Mouse (Mus musculus) Muller cell, postnatal 12 days (primary cell): Measurements from ENCODE around the gene Klf12.
A peak's percentile ranks its signal among the peaks of the same experiment; 100 is the strongest.

Source experiments
- DNase-seq: peaks from one replicate; pipeline ENCODE4 v3.0.0-alpha.2; 2015; ENCODE audit errors: inconsistent ontology term

The Klf12 gene

DNA sequence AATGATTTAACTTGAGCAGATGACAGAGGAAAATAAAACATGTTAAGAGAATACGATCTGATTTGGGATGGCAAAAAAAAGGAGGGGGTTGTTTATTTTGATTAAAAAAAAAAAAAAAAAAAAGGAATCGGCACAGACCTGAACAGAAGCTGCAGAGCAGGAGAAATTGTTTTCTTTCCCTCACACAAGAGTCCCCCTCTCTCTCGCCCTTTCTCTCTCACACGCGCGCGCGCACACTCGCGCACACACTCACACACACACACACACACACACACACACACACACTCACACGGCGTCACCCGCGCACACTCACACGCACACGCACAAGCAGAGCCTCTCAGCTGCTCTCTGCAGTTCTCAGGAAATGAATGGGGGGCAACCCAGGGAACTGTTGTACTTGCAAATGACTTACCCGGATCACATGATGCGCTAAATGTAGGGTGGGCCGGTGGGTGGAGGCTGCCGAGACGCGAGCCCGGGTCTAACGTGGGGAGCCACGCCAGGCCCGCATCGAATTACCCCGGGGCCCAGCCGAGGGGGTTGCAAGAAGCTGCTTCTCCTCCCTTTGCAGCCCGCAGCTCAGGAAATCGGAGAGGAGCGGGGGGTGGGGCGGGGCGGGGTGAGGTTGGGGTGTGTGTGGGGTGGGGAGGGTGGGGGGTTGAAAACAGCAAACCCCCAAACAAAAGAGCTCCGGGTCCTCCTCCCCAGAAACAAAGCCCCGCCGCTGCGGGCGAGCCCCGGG is at the start of gene Klf12:
TSS of gene Klf12 (minus strand) at position 561 of the 742 bp plus-strand sequence.
- DNase-seq: peak; percentile 78

DNA sequence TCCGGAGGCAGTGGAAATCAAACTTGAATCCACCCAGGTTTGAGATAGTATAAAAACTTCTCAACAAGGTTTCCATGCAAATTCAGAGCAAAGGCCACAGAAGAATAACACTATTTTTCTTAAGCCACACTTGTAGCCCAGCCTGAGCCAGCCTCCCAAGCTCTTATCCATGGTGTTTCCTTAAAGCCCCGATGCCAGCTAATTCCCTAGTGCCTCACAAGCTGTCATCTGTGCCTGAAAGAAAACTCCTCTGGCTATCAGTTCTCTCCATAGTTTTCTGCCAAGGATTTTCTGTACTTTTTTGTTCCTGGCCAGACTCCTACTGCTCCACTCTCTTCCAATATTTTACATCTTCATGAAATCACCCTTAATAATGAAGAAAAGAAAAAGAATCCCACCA is 48.9 kb upstream of the Klf12 start:
- DNase-seq: no peak

DNA sequence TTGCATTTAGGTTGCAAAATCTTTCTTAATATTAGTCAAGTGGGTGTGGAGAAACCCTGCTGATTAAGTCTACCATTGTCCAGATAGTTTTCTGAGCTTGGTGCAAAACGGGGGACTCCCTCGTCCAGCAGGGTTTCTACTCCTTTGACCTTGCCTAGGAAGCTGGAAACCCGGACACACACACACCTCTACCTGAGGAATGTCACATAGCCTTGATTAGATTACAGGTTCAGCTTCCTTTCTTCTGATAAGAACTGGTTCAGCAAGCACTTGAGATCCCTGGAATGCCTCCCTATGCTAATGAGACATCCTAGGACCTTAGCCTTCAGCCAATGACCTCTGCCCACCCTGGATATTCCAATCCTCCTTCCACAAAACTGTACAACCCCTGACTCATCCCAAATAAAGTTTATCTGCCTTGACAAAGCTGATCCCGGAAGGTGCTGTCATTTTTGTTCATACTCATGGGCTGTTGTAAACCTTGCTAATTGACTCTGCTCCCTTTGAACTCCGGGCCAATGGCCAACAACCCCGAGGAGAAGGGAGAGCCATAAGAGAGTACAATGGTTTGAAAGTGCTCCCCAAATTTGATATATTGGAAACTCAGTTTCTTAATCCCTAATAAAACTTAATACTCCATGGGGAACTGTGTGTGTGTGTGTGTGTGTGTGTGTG is 44.3 kb upstream of the Klf12 start:
- DNase-seq: peak; percentile 40

DNA sequence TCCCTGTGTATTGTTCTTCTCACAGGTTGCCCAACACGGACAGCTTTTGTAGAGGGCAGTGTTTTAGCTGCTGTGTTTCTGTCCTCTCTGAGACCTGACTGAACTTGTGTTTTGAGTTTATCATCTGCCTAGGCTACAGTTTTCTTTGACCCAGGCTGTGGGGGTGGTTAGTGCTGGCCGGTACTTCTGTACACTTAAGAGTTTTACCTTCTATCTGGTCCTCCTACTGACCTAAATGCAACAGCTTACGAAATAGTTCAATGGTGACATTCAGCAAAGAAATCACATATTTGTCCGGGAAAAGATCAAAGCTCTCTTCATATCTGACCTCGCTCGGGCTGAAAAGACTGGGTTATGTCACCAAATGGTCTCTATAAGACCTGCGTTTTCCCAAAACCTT is 39.8 kb upstream of the Klf12 start:
- DNase-seq: no peak

DNA sequence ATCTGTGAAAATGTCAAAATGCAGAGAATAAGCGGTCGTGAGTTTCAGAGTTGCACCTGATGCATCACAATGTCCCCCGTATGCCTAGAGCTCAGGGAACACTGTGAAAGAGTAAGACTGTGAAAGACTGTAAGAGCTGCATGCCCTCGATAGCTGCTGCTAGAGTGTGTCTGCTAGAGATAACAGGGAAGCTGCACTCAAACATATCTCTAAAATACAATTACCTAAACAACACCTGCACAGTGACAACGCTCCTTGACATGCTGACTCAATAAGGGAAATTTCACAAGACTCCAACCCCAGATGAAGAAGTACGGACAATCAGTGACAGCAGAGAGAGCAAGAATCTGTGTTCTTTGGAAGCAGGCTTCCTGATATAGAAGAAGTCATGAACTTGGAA is 37.5 kb upstream of the Klf12 start:
- DNase-seq: no peak

DNA sequence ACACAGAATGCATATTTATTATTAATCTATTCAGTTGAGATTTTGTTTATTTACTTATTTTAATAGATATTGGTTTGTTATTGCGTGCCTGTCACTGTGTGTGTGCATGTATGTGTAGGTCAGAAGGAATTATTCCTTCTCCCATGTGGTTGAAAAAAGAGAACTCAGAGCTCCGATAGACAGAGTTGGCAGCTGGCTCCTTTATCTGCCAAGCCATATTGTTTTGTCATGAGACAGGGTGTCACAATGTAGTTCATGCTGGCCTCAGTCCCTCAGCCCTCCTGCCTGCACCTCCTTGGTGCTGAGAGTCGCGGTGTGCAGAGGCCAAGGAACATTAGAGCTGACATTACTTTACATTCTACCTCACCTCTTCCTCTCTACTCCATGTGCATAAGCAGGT is 32.3 kb upstream of the Klf12 start:
- DNase-seq: no peak

DNA sequence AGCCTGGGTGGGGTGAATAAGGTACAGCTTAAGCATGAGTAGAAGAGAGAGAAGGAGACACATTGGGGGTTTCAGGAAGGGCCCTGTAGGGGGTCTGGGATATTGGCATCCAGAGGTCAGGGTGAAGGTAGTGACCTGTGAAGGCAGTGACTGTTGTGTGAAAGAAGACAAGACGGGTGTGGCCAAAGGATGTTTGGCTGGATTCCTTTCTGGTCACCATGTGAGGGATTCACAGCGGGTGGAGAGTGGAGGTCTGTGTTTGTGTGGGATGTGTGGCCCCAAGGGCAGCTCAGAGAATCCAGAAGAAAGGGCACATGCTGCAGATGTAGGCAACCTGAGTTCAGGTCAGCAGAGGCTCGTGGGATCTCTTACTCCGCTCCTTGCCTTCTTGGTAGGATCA is 29.6 kb upstream of the Klf12 start:
- DNase-seq: no peak

DNA sequence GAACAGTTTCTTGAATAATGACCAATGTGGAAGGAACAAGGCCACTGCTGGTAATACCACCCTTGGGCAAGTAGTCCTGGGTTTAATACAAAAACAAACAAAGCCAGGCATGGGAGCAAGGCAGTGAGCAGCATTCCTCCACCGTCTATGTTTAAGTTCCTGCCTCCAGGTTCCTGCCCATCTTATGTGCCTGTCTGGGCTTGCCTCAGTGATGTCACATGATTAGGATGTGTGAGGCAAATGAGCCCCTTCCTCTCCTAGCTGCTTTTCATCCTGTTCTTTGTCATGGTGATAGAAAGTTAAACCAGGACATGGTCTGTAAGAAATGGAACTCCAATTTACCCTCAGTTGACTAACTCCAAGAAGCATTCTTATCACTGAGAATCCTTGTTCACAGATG is 16.4 kb upstream of the Klf12 start:
- no peak for DNase-seq

DNA sequence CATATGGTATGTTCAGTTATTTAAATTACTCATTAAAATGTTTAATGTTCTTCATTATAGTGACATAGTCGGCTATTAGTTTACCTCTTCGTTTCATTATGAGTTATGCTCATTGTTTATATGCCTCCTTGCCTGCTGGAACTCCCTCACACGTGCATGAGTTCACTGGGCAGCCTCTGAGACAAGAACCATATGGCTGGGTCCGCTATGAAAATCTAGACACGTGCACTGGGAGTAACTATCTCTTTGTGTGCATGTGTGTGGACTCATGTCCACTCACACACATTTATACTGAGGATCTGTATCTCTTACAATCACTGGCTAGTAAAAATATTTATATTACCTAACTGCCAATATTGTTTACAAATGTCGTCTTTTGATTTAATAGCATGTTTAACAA is 14.4 kb upstream of the Klf12 start:
- no peak for DNase-seq

DNA sequence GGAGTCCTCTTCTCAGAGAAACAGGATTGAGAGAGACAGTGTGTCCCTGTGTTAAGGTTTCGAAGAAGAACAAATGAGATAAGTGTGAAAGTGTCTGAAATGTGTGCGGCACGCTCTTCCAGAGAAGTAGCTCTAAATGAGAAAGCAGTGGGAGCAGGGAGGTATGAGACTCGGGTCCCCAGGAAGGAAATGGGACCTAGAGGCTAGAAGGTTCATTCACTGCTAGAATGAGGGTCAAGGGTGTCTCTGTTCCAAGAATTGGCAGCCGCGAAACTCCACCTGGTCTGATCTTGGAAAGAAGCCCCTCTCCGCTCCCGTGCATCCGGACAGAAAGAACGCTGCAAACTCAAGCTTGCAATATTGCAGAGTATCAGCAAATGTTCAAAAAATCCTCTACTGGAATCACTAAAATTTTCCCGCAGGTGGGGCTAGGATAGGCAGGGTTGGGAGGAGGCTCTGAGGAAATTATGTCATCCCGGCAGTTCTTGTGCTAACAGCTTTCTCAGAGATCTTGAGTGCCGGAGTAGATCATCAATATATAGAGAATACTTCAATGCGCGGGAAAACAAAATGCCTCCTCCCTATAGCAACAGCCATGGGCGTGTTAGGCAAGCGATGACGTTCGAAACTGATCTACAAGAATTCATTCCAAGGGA is 2.2 kb upstream of the Klf12 start:
- no peak for DNase-seq

DNA sequence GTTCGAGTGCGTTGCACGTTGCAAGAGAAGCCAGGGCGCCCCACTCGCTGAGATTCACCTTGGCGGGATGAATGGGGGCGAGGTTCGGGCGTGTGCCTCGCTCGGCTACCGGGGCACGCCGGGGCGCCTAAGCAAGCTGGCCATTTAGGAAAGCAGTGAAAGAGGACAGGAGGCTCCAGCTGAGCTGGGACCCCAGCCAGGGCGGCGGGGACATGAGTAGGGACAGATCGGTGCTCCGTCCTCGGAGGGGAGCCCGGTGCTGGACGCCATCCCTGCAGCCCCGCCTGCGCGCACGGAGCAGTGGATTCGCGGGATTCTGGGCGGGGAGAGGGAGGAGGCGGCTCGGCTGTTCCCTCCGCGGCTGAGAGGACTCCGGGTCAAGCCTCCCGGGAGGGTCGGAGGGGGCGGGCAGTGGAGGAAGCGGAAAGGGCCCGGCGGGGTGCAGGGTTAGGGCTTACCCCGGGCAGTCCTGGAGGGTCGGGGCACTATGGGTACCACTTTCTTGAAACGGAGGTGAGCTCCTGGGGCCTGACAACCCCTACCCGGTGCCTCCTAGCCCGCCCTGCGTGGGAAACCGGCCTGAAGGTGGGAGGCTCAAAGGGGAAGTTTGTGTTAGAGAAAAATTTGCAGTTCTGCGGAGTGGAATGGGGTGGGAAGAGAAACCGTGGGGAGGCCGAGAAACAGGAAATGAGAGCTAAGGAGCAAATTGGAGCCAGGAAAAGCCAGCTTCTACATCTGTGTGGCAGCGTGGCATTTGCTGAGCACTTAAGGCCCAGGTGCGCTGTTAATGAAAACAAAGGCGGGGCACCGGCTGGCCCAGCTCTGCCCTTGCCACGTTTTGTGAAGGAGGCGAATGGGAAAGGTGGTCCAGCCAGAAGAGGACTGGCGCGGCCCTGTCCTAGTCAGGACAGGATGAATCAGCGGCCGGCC is 1.4 kb upstream of the Klf12 start:
- peak; percentile 69 for DNase-seq

DNA sequence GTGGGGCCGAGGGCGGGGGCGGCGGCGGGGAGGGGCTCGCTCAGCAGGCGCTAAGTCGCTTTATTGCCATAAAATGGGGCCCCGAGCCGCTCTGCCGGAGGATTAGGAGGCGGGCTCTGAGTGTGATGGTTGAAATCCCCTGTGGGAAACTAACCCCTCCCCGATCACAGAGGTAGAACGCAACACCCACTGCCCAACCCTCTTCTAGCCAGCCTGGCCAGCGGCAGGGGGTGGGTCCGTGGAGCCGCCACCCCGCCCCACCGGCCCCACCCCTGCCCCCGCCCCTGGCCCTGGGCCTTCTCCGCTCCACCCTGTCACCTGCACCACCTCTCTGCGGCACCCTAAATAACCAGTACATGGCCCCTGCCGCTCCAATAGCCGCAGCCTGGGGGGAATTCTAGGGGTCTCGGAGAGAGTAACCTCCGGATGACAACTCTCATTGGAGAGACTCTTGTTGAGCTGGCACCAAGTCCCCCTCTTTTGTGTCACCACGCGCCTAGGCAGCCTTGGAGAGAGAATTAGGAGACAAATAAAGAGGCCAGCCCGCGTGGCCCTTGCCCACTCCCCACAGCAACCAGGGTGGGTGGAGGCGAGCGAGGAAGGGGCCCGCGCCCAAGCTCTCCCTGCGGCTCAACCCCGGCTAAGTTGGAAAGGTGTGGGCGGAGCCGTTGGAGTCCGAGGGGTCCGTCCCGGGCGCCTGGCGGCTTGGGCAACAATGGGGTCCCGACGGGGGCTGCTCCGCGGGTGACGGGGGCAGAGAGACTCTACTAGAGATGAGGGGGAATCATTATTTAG is 579 bp upstream of the Klf12 start:
- DNase-seq: peak; percentile 73

DNA sequence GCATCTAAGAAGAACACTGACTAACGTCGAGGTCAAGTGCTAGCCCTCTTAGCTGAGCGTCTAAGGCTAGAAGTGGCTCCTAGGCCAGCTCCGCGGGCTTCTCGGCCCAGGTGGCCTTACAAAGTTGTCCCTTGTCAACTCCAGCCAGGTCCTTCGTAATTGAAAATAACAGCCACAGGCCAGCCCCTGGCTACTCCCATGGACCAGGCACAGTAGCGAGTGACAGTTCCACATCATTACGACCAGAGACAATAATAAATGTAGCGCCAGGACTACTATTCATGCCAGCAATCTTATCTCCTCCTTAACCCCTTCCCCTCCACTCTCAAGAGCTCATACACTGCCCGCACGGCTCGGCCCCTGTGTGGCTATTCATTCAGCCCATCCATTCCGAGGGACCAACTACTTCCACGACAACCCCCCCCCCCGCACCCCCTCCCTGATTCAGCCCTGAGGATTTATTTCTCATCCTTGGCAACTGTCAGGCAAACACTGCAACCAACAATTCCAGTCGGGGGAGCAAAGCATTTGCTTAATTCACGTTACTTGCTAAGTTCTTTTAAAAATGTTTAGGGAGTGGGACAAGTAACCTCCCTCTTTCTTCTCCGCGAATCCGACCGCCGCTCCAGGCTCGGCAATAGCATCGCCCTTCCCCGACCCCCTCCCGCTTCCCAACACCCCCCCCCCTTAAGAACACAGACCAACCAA is 914 bp downstream of the Klf12 start:
- peak; percentile 56 for DNase-seq

DNA sequence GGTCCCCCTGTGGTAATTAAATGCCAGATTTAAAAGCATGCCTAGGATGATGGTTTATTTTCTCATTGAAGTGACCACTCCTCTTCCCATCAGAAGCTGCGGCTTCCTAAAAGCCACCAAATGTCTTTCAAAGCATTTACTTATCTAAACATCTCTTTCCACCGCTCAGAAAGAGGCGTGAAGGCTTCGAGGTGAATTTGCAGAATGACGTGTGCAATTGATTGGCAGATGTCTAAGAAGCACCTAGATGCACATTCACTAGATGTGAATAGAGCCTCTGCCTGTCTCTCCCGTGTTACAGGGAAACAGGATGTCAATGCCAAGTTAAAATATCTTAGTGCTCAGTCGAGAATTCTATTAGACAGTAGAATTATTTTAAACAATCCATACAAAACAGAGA is 1.8 kb downstream of the Klf12 start:
- DNase-seq: no peak

DNA sequence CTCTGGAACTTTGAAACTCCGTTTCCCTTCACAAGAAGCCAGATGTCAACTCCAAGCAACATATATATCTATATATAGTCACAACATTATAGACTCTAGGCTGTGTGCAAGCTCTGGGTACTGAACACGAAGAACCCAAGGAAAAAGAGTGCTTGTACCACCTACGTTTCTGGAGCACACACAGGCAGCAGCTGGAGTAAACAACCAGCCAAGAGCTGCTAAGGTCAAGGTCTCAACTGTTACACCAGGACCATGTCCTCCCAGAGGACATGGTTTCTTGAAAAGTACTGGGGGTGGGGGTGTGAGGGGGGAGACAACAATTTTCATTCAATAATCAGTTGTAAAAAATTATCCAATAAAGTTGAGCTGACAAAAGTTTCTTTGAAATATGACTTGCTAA is 2.7 kb downstream of the Klf12 start:
- DNase-seq: no peak

DNA sequence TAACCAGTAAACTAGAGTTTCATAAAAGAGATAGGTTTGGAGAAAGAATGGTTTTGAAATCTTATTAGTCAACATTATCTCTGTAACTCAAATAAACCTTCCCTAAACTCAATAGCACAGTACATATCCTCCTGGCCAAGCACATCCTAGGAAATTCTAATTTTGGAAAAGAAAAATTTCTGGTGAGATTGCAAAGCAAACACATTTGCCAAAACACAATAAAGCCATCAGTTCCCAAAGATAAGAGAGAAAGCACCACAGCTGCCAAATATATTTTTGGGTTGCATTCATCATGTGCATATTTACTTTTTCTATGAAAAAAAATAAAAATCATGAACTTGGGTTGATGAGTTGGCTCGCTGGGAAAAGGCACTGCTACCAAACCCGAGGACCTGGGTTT is 10.3 kb downstream of the Klf12 start:
- DNase-seq: no peak

DNA sequence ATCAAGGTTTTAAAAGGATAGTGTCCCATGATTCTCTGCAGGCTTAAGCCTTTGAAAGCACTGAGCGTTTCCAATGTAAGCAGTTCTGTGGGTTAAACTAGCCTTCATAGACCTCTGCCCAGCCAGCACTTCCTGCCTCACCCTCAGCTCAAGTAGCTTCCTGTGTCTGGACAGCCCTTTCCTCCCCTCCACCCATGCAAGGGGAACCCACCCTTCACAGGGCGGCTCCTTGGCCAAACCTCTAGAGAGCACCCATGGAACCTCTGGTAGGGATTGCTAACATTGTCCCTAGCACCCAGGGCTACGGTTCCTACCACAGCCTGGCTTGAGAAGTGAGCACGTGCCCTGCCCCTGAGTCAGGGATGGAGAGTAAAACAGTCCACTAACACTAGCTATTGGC is 23.9 kb downstream of the Klf12 start:
- DNase-seq: no peak

DNA sequence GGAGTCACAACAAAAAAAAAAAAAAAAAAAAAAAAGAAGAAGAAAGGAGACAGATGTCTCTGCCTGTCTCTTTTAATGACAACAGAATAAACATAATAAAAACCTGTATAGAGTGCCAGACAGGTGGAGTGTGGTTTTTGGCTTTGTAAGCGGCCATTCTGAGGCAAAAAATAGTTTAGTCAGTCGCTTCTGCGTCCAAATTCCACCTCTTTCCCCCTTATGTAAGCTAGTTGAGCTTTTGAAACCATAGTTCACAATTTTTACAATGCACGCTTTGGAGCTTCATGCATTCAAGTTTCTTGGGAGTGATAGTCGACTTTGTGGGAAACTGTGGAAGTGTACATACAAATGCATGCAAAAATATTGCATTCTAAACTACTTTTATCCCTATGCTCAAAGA is 41.4 kb downstream of the Klf12 start:
- DNase-seq: no peak

DNA sequence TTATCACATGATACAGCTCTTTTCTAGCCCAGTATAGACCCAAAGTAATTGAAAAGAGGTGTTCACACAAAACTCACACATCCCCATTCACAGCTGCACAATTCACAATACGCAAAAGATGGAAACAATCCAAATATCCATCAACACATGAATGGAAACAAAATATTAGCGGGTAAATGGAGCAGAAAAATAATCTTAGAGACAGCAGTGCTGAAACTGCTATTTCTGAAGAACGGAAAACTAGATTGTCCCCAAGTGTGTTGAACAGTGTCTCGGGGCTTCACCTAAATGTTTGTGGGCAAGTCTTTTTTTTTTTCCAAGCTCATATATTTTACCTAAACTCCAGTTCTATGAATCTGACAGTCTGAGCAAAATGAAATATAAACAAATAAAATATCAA is 44.6 kb downstream of the Klf12 start:
- peak; percentile 51 for DNase-seq

DNA sequence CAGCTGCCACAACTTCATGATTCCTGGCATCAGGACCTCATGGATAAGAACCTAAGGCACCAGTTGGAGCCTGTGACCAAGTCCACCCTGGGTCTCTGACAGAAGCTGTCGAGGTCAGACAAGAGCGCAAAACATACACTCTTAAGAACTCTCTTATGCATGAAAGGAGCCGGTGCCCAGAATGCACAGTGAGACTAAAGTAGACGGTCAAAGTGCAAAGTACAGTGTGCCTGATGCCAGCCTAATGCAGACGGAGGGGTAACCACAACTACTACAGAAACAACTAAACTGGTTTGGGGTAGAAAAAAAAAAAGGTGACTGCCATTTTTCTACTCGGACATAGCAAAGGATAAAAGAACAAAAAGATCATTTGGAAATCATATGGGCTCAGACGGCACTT is 47.7 kb downstream of the Klf12 start:
- no peak for DNase-seq

DNA sequence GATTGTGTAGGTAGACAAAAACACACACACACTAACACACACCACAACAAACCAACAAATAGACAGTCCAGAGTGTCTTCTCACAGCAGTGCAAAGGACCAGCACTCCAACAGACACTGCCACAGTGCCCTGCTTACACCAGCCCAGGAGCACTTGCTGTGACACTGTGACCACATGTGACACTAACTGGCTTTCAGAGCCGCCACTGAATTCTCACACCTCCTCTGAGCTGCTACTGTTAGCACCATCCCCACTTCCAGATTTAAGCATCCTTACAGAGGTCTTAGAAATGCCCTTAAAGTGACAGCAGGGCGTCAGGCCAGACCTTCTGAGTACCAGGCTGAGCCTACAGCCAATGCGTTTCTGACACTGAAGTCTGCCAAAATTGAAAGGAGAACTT is 48.7 kb downstream of the Klf12 start:
- DNase-seq: no peak
